Mouse (Mus musculus) lung, postnatal 0 days (tissue): ENCODE measurements around the gene Irak1.

Experiments
- CTCF ChIP-seq: IDR thresholded peaks from 2 replicates; pipeline ENCODE4 v1.5.1; 2016; ENCODE audit warnings: antibody characterized with exemption, mild to moderate bottlenecking
- EP300 ChIP-seq: IDR thresholded peaks from 2 replicates; pipeline ENCODE4 v1.6.1; 2016; ENCODE audit warnings: antibody characterized with exemption, mild to moderate bottlenecking, control low read depth

- no peak for TF ChIP-seq CTCF
- no peak for TF ChIP-seq EP300
Observed at GRCm38 (mm10) chrX:74003644-74004043, 20.1 kb downstream of the Irak1 start.
